Mouse (Mus musculus) myocyte (in vitro differentiated cells): ENCODE measurements around the gene Dusp6. TPM values are rescaled to one million over a fixed set of nuclear protein-coding genes. Genes with fewer than 3 reads are reported as not detected.

Experiments used
- H3K27me3 ChIP-seq: one replicate; pipeline ENCODE4 v1.6.1; 2011; ENCODE audit not compliant: control insufficient read depth, insufficient read depth, insufficient read length
- H3K36me3 ChIP-seq: one replicate; pipeline ENCODE4 v1.6.1; 2011; ENCODE audit not compliant: control insufficient read depth, insufficient read depth
- H3K4me2 ChIP-seq: one replicate; pipeline ENCODE4 v1.6.1; 2011; ENCODE audit warnings: low read depth, control low read depth
- H3K4me3 ChIP-seq: one replicate; pipeline ENCODE4 v1.5.1; 2011; ENCODE audit warnings: mild to moderate bottlenecking, control low read depth, moderate library complexity
- H3K79me2 ChIP-seq: one replicate; pipeline ENCODE4 v1.6.1; 2011; ENCODE audit not compliant: control insufficient read depth, insufficient read depth
- H3ac ChIP-seq: one replicate; pipeline ENCODE4 v1.6.1; 2011; ENCODE audit not compliant: control insufficient read depth, insufficient read length
- CEBPB ChIP-seq: IDR thresholded peaks from 2 replicates; pipeline ENCODE4 v1.6.1; 2011; ENCODE audit warnings: mild to moderate bottlenecking, moderate library complexity; ENCODE audit not compliant: poor library complexity, insufficient read depth, severe bottlenecking
- MAX ChIP-seq: IDR thresholded peaks from one replicate; pipeline ENCODE4 v1.6.1; 2011; ENCODE audit warnings: low read depth, mild to moderate bottlenecking, control low read depth
- MYOD1 ChIP-seq, 3 experiments: IDR thresholded peaks; one replicate each; pipeline ENCODE4 v1.6.1; 2011; ENCODE audit warnings: control low read depth in 2 of 3, low read depth in 2 of 3, mild to moderate bottlenecking in 2 of 3, moderate library complexity in 1 of 3; ENCODE audit not compliant: insufficient read length in 2 of 3, control insufficient read depth in 1 of 3
- MYOG ChIP-seq, 3 experiments: IDR thresholded peaks; one replicate each; pipeline ENCODE4 v1.6.1; 2011; ENCODE audit warnings: control low read depth in 2 of 3, low read depth in 2 of 3, mild to moderate bottlenecking in 2 of 3; ENCODE audit not compliant: insufficient read length in 2 of 3, control insufficient read depth in 1 of 3, insufficient read depth in 1 of 3
- POLR2A ChIP-seq: IDR thresholded peaks from one replicate; pipeline ENCODE4 v1.6.1; 2011; ENCODE audit warnings: low read depth, mild to moderate bottlenecking, control low read depth, moderate library complexity; ENCODE audit not compliant: insufficient read length
- POLR2AphosphoS2 ChIP-seq: IDR thresholded peaks from one replicate; pipeline ENCODE4 v1.6.1; 2011; ENCODE audit warnings: low read depth, control low read depth; ENCODE audit not compliant: insufficient read length
- REST ChIP-seq: IDR thresholded peaks from one replicate; pipeline ENCODE4 v1.6.1; 2011; ENCODE audit warnings: mild to moderate bottlenecking, control low read depth, moderate library complexity; ENCODE audit not compliant: insufficient read depth, insufficient read length
- SRF ChIP-seq: IDR thresholded peaks from one replicate; pipeline ENCODE4 v1.6.1; 2011; ENCODE audit warnings: low read depth; ENCODE audit not compliant: control insufficient read depth, insufficient read length
- TCF12 ChIP-seq: IDR thresholded peaks from one replicate; pipeline ENCODE4 v1.6.1; 2011; ENCODE audit warnings: mild to moderate bottlenecking, control low read depth; ENCODE audit not compliant: poor library complexity, insufficient read depth, severe bottlenecking
- TCF3 ChIP-seq: IDR thresholded peaks from one replicate; pipeline ENCODE4 v1.6.1; 2011; ENCODE audit warnings: low read depth, control low read depth; ENCODE audit not compliant: insufficient read length
- USF1 ChIP-seq: IDR thresholded peaks from one replicate; pipeline ENCODE4 v1.6.1; 2011; ENCODE audit warnings: low read depth, mild to moderate bottlenecking, control low read depth, moderate library complexity
- polyA plus RNA-seq: library from polyadenylated mRNA; unstranded; fragments of >200 nt; fragmentation: generic; extraction: Trizol; gene quantifications from one replicate; pipeline ENCODE4 v1.2.1, GENCODE M21; 2012; ENCODE audit warnings: missing spikeins

The Dusp6 gene
- polyA plus RNA-seq, 1 experiment, result 21.6 TPM

- Histone ChIP-seq H3K79me2 (peaks cover 24% of the 10 kb centered on the region), H3K4me2 (peak overlapping the region; percentile 90), H3ac (no peak overlapping the region), H3K27me3 (no peaks in the 10 kb centered on the region), H3K4me3 (no peak overlapping the region), H3K36me3 (no peaks in the 10 kb centered on the region)
- TF ChIP-seq USF1, result no peak
- TF ChIP-seq POLR2AphosphoS2, result no peak
- TF ChIP-seq MYOD1 (IDR thresholded peaks at IDR 0.05; ENCODE audit: control insufficient read depth in 1 of 3, insufficient read length in 2 of 3, low read depth in 2 of 3), result no peak
- TF ChIP-seq MAX, result no peak
- no peak for TF ChIP-seq TCF12
- TF ChIP-seq SRF, result no peak
- TF ChIP-seq CEBPB, result no peak
- TF ChIP-seq POLR2A, result no peak
Observed at GRCm38 (mm10) chr10:99259840-99260239, 3.2 kb upstream of the Dusp6 start.

DNA sequence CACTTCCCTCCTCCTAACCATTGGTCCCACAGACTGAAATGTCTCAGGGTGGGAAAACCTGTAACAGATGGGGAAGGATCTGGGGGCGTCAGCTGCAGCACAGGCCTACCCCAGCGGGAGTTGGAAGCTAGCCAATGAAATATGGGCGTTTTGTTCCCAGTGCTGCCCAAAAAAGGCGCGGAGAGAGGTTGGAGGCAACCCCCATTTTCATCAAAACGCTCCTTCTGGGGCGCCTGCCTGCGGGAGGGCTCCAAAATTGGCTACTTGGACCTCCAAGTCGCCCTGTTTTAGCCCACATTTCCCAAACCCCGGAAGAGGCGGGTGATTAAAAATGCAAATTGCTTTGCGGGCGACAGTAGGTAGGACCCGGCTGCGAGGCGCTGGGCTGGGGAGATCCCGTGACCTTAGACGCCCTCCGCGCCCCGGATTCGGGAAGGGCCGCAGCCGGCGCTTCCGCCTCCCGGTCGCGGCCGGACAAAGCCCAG is 1.8 kb upstream of the Dusp6 start:
- H3K4me2 ChIP-seq, result peak overlapping the region; percentile 90
- peak overlapping the region; percentile 52 for H3ac ChIP-seq
- TF ChIP-seq MYOG (IDR thresholded peaks at IDR 0.05; ENCODE audit: control insufficient read depth in 1 of 3, insufficient read depth in 1 of 3, insufficient read length in 2 of 3, low read depth in 2 of 3), result peak in 1 of 3 experiments; percentile 24
- TF ChIP-seq TCF12, result no peak
- no peak for TF ChIP-seq CEBPB
- TF ChIP-seq POLR2AphosphoS2, result no peak
- TF ChIP-seq MAX, result no peak
- no peak for TF ChIP-seq USF1
- TF ChIP-seq POLR2A, result no peak
- peak in 2 of 3 experiments; percentile 47 to 49 for TF ChIP-seq MYOD1 (IDR thresholded peaks at IDR 0.05; ENCODE audit: control insufficient read depth in 1 of 3, insufficient read length in 2 of 3, low read depth in 2 of 3)
- peak; percentile 86 for TF ChIP-seq SRF
- no peak for TF ChIP-seq TCF3
- no peaks in the 10 kb centered on the region for H3K36me3 ChIP-seq
- no peaks in the 10 kb centered on the region for H3K27me3 ChIP-seq
- H3K79me2 ChIP-seq, result peaks cover 38% of the 10 kb centered on the region
- peak overlapping the region; percentile 95 for H3K4me3 ChIP-seq

DNA sequence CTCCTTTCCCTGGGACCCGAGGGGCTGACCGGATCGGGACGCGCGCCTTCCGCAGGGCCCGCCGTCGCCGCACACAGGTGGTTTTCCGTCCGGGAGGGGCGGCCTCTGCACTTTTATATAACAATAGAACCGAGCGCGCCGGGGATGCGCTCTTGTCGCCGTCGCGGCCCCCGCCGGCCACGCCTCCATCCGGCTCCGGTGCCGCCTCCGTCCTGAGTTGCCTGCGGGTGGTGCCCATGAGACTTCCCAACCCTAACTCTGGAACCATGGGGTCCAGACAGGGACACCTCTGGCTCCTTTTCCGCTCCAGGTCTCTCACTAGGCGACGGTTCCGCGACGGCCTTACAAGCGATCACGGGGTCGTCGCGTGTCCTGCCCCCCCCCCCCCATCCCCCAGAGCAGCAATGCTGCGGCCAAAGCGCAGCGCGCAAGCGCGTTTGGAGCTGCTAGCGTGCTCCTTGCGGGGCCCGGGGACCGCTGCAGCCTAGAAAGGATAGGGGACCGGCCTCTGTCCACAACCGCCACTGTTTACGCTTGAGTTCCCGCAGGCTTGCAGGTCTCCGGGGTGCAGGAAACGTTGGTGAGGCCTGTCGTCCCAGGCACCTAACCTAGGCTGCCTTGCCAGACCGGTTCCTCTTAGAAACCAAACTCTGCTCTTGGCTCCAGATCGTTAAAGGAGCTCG is 1.3 kb upstream of the Dusp6 start:
- Histone ChIP-seq H3K79me2 (peaks cover 44% of the 10 kb centered on the region), H3K4me2 (peak overlapping the region; percentile 100), H3K4me3 (peak overlapping the region; percentile 95), H3K27me3 (no peaks in the 10 kb centered on the region), H3ac (peak overlapping the region; percentile 52), H3K36me3 (peaks cover 5% of the 10 kb centered on the region)
- TF ChIP-seq MYOD1 (IDR thresholded peaks at IDR 0.05; ENCODE audit: control insufficient read depth in 1 of 3, insufficient read length in 2 of 3, low read depth in 2 of 3) (peak in 1 of 3 experiments; percentile 42), SRF (no peak), POLR2A (peak; percentile 58), POLR2AphosphoS2 (peak; percentile 59), MYOG (IDR thresholded peaks at IDR 0.05; ENCODE audit: control insufficient read depth in 1 of 3, insufficient read depth in 1 of 3, insufficient read length in 2 of 3, low read depth in 2 of 3) (no peak), TCF3 (no peak), CEBPB (no peak), USF1 (no peak)

- Histone ChIP-seq H3K79me2 (peaks cover 50% of the 10 kb centered on the region), H3K27me3 (no peaks in the 10 kb centered on the region), H3K4me2 (peak overlapping the region; percentile 100), H3K36me3 (peaks cover 12% of the 10 kb centered on the region), H3ac (peak overlapping the region; percentile 52), H3K4me3 (peak overlapping the region; percentile 95)
- TF ChIP-seq TCF3, result no peak
- TF ChIP-seq CEBPB, result no peak
- no peak for TF ChIP-seq MYOD1 (IDR thresholded peaks at IDR 0.05; ENCODE audit: control insufficient read depth in 1 of 3, insufficient read length in 2 of 3, low read depth in 2 of 3)
- no peak for TF ChIP-seq TCF12
- TF ChIP-seq REST, result no peak
- no peak for TF ChIP-seq POLR2AphosphoS2
- TF ChIP-seq MYOG (IDR thresholded peaks at IDR 0.05; ENCODE audit: control insufficient read depth in 1 of 3, insufficient read depth in 1 of 3, insufficient read length in 2 of 3, low read depth in 2 of 3), result no peak
Observed at GRCm38 (mm10) chr10:99262319-99262866, 638 bp upstream of the Dusp6 start.
